Mouse (Mus musculus): Measurements from ENCODE around the gene Mfsd12. TPM values are rescaled to one million over a fixed set of nuclear protein-coding genes. Genes with fewer than 3 reads are reported as not detected.

Gene Mfsd12
- 12.1 and 12.4 TPM in 2 replicates for polyA plus RNA-seq (2012; rRNA removed)

DNA sequence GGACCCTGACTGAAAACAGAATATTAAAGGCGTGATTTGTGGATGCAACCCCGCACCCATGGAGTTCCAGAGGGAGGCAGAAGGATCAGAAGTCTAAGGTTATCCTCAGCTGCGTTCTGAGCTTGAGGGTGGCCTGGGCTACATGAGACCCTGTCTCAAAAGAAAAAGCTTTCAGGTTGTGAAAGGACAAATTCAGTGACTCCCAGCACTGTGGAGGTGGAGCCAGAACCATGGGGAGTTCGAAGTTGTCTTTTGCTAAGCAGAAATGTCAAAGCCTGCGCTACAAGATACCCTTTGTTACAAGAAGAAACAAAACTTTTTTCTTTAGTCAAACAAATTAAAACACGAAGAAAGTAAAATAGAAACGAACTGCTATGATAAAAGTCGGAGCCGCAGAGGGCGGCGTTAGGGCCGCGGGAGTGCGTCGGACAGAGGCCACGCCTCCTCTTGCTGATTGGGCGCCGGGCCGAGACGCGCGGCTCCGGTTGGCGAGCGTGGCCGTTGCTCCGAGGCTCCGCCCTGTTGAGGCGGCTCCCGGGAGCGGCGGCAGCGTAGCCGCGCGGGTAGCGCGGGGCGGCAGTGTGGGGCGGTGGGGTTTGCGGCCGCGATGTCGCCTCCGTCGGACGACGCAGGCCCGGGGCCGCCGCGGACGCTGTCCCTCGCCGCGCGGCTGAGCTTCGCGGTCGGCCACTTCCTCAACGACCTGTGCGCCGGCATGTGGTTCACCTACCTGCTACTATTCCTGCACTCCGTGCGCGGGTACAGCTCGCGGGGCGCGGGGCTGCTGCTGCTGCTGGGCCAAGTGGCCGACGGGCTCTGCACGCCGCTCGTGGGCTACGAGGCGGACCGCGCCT, at the start of gene Mfsd12:
Gene Mfsd12 (plus strand): TSS at position 501 of the 854 bp plus-strand sequence.
- peak; percentile 81 for DNase-seq (ENCODE audit: low spot score)

- no peak for DNase-seq (ENCODE audit: low spot score)
These were observed 47.7 kb upstream of the Mfsd12 start for GRCm38 (mm10) chr10:81309571-81309970.

DNA sequence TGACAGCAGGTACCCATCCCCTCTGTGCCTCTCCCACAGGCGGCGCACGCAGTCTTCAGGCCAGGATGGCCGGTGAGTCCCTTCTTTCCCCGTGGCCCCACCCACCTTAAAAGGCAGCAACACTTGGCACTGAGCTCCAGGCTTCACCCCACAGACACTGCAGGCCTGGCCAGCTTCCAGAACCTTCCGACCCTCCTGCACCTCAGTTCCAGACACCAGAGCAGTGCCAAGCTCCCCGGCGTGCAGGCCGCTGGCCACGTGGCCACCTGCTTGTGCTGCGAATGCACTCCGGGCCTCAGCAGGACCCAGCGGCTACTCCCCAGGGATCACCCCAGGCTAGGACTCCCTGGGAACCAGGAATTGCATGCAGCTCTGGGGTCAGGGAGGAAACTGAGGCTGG, 43.7 kb upstream of the Mfsd12 start:
- DNase-seq (ENCODE audit: low spot score) = no peak

- no peak for DNase-seq (ENCODE audit: low spot score)
These were observed 43.1 kb upstream of the Mfsd12 start for GRCm38 (mm10) chr10:81314201-81314600.

GRCm38 (mm10) chr10:81315587-81315986, 41.7 kb upstream of the Mfsd12 start:
- no peak for DNase-seq (ENCODE audit: low spot score)

DNA sequence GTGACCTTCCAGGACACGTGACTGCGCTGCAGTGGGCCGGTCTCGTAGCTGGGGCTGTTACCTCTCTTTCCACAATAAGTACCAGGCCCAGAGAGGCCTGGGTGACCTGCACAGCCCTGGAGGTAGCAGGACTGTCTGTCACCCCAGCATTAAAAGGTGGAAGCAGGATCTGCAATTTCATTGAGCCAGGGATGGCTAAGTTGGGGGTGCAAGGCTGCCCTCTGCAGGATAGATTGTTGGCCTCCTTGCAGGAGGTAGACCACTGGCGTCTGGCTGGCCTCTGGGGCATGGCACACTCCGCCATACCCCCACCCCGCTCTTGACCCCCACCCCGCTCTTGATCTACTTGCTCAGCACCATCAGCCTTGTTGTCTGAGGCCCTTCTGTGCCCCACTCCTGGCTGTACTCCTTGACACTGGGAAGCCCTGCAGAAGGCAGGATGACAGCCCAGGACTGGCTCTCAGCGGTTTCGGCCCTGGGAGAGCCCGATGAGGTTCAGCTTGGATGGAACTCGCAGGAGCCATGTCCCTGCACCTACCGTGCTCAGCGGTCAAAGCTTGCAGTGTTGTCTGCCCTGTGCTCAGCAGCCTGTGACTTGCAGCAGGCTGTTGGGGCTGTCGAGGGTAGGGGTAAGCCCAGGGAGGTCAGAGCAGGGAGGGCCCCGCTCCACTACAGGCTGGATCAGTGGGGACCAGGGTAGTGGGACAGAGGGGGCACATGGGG, 40.8 kb upstream of the Mfsd12 start:
- no peak for DNase-seq (ENCODE audit: low spot score)

DNA sequence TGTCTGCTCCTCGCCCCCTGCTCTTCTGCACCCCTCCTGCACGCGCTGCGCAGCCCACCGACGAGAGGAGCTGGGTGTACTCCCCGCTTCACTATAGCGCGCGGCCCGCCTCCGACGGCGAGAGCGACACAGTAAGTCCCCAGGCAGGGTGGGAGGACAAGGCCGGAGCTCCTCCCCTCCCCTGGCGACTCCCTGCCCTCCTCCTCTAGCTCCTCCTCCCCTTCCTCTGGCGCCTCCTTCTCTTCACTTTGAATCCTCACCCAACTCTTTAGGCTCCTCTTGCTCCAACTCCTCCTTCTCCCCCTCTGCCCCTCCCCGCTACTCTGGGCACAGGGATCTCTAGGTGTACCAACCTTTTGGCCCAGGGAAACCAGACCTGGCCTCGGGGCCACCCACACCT, 40.0 kb upstream of the Mfsd12 start:
- DNase-seq (ENCODE audit: low spot score) = no peak

DNA sequence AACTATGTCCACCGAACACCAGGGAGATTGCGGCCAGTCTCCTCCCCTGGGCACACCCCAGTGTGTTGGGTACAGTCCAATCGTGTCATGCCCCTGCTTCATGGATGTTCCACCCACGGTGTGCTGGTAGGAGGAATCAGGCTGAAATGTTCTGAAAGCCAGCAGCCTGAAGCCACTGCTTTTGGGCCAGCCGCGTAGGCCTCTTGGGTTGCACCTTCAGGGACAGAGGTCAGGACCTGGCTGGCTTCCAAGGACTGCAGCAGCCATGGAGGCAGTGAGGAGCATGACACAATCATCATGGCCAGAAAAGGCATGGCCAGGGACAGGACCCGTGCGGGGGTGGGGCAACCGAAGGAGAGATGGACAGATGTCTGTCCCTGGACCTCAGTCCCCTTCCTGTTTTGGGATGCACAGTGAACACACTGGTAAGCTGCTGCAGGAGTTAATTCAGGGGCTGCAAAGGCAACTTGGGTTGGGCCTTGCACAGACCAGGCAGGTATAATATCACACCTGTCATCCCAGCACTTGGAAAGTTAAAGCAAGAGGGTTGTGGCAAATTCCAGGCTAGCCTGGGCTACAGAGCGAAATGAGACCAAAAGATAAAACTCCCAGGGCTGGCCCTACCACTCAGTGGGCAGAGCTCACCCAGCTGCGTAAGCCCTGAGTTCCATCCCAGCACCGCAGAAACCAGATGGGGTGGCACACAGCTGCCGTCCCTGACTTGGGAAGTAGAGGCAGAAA, 38.5 kb upstream of the Mfsd12 start:
- no peak for DNase-seq (ENCODE audit: low spot score)

DNA sequence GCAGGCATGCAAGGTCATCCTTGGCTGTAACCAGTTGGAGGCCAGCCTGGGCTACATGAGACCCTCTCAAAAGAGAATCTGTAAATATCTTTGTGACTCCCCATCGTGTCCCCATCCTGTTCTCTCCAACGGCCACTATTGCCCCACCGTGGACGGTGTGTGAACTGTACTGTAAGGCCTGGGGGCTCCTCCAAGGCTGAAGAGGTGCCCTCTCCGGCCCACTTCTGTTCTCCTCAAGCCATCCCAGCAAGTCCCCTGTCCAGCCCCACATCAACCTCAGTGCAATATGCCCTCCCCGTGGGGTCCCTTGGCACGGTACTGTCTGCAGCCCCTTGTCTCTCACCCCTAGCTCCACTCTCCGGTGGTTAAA, 38.0 kb upstream of the Mfsd12 start:
- no peak for DNase-seq (ENCODE audit: low spot score)

GRCm38 (mm10) chr10:81319741-81320549, 37.3 kb upstream of the Mfsd12 start:
- no peak for DNase-seq (ENCODE audit: low spot score)

DNA sequence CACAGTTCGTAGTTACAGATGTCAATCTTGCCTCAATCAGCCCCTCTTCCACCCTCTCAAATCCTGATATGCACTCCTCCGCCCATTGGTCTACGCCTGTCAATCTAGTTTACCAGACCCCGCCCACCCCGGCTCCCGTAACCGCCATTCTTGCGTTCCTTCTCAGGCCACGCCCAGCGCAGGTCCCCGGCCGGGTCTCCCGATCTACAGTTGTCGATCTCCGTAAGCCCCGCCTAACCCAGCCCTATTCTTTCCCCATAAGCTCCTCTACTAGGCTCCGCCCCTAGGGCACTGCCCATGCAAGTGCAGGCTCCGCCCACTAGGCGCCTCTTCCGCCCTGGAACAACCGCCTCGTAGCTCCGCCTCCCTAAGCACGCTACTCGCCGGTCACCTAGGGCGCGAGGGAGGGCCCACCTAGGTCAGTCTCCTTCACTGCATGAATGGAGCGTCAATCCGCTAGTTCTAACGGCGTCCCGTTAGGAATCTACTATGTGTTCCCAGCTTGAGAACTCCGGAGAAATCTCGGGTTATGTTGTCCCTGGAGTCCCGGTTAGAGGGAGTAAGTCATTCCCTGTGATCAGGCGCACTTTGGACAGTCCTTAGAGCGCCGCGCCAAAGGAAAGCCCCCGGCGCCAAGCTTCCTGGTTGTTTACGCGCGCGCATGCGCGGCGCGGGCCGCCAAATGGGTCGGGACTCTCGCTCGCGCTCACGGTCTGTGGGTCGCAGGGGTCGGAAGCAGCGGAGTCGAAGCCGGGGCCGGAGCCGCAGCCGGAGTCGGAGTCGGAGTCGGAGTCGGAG, 36.5 kb upstream of the Mfsd12 start, which contains the start of gene Cactin:
Gene Cactin (plus strand): TSS at position 554 of the 798 bp plus-strand sequence.
- peak; percentile 89 for DNase-seq (ENCODE audit: low spot score)

- DNase-seq (ENCODE audit: low spot score) = no peak
These were observed 35.9 kb upstream of the Mfsd12 start for GRCm38 (mm10) chr10:81321436-81321835.

- DNase-seq (ENCODE audit: low spot score) = no peak
These were observed 34.8 kb upstream of the Mfsd12 start for GRCm38 (mm10) chr10:81322444-81322843.

DNA sequence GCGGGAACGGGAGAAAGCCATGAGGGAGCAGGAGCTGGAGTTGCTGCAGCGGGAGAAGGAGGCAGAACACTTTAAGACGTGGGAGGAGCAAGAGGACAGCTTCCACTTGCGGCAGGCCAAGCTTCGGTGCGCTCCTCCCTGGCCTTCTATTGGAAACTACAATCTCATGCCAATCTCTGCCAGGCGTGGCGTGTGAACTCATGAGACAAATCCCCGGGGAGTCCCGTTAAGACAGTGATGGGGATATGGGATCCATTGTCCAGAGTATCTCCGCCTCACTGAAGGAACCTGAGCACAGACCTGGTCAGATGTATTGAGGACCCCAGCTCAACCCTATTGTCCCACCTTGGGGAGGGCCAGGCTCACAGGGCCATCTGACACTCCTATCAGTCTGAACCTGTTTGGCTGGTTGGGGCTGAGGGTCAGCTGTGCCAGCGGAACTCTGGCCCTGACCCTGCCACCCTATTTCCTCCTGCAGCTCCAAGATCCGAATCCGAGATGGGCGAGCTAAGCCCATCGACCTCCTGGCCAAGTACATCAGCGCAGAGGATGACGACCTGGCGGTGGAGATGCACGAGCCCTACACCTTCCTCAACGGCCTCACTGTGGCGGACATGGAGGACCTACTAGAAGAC, 34.0 kb upstream of the Mfsd12 start:
- no peak for DNase-seq (ENCODE audit: low spot score)

GRCm38 (mm10) chr10:81323791-81324530, 33.3 kb upstream of the Mfsd12 start:
- DNase-seq (ENCODE audit: low spot score) = no peak

- no peak for DNase-seq (ENCODE audit: low spot score)
These were observed 32.1 kb upstream of the Mfsd12 start for GRCm38 (mm10) chr10:81325176-81325575.

DNA sequence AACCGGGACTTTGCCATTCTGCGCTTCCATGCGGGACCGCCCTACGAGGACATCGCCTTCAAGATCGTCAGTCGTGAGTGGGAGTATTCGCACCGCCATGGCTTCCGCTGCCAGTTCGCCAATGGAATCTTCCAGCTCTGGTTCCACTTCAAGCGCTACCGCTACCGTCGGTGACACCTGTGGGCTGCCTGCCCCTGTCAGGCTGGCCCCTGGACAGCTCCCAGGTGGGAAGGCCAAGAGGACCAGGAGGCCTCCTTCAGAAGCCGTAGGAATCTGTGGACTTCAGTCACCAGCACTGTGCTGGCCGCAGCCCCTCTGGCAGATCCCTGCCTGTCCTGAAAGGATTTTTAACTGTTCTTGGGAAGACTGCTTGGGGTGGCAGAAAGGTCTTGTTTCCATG, 31.5 kb upstream of the Mfsd12 start:
- no peak for DNase-seq (ENCODE audit: low spot score)

DNA sequence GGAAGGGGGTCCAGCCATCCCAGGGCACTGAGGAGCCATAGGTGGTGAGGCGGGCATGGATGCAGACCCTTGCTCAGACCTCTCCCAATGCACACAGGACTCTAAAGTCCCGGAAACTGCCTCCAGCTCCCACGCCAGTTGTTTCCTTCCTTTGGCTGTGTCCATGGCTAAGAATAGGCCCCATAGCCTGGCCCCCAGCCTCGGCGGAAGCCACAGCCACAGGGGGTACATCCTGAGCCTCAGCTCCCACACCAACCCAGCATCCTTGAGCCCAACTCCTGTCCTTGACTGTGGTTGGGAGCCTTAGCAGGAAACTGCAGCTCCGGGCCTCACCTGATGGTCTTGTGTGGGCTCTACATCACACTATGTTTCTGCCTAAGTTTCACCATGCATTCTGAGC, 30.4 kb upstream of the Mfsd12 start:
- DNase-seq (ENCODE audit: low spot score) = no peak

DNA sequence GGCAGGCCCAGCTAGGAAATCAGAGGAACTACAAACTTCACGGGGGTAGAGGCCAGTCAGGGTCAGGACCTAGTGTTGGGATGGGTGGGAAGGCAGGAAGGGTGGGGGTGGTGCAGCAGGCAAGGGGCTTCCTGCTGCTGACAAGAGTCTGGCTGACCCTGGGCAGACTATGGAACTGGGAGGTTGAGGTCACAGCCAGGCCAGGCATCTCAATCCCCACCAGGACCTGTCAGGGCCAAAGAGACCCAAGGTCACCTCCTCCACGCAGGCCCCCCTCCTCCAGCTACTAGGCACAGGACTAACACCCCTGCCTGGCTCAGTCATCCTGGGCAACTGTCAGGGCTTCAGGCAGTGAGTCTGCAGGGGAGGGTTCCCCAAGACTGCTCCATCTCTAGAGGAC, 29.3 kb upstream of the Mfsd12 start:
- no peak for DNase-seq (ENCODE audit: low spot score)
